Mouse (Mus musculus): Measurements from ENCODE around the gene Slc9a5.

DNA sequence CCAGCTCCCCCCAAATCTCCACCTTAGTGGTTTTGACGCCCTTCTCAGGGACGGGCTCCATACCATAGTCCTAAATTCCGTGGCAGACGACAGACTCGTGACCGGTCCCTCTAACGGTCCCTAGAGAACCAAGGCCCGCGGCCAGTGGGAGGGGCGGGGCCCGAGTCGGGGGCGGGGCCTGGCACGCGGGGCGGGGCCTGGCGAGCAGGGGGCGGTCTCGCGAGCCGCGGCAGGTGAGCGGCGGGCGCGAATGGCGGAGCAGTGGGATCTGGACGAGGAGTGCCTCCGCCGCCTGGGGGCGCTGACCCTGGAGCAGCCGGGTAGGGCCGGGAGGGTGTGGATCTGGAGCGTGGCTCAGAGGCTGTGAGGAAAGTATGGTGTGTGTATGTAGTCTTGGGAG lies 64.7 kb downstream of the Slc9a5 start, which contains the start of the genes Kctd19 and Lrrc36:
- peak; percentile 39; the same call in 1 of the 2 replicates for TF ChIP-seq CTCF (IDR thresholded peaks at IDR 0.05; ENCODE audit: borderline replicate concordance, insufficient read depth, low read depth, low read length)
- TF ChIP-seq POLR2A (IDR thresholded peaks at IDR 0.05; ENCODE audit: borderline replicate concordance, insufficient read depth, low read length), result no peak
